Mouse (Mus musculus) cerebellum, postnatal 4 days (tissue): ENCODE measurements around the gene Zfp59.
"Not testable (repeated sequence)": the region's sequence is repeated elsewhere in the genome, so short reads cannot be mapped to it uniquely, and the experiment has no call there.

ENCODE experiments used
- DNase-seq, 2 experiments: peaks; one replicate each; pipeline ENCODE4 v3.0.0; 2022; ENCODE audit warnings: low spot score in 2 of 2, mixed read lengths in 1 of 2

The Zfp59 gene

GRCm38 (mm10) chr7:27862578-27862977 lies 24.2 kb downstream of the Zfp59 start:
- DNase-seq, result not testable (repeated sequence)

GRCm38 (mm10) chr7:27881721-27882120 lies 43.3 kb downstream of the Zfp59 start:
- no peak for DNase-seq

- DNase-seq, result no peak
Observed at GRCm38 (mm10) chr7:27900601-27901000, 62.2 kb downstream of the Zfp59 start.

- no peak for DNase-seq
Observed at GRCm38 (mm10) chr7:27905061-27905848, 66.8 kb downstream of the Zfp59 start.
